Mouse (Mus musculus): ENCODE measurements at regions not wholly inside any gene's neighbourhood (a gene's known extent, or its start where the extent isn't known, plus 50 kb on each side); places are given as distances from the start of the nearest gene placed in this dataset.

DNA sequence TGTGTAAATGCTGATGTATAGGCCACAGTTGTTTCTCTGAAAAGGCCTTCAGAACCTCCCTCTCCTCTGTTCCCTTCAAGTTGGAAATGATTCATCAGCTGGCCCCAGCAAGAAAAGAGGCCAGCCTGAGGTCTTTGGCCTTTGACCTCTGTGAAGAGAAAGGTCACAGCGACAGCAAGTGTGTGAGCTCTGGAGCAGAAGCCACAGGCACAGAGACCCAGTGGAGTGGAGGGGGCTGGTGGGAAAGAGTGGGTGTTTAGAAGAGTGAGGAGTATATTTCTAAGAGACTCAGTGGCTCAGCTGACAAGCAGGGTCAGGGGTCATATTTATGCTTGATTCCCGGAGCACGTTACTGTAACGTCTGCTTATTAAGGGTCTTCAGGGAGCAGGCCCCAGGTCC, 479.5 kb upstream of the Nr2f2 start:
- intact Hi-C loops (cut with DNase I) = no loop called here
- DNase-seq (ENCODE audit: extremely low spot score in 1 of 2, low spot score in 2 of 2) = no peak

DNA sequence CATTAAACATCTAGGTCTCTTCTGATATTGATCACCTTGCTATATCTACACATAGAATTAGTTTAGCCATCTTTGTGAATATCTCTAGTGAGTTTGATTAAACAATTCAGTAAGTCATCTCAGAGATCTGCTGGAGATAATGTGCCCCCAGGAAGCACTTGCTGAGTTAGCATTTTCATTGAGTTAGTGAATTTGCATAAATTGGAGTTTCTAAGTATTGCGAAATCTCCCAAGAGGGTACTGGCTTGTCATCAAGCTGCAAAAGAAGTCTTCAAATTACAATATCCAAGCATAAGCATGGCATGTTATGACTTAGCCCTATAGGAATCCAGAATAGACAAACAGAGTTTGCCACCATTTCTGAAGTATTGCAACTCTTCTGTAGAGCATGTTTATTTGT, 473.6 kb upstream of the Nr2f2 start:
- DNase-seq (ENCODE audit: extremely low spot score in 1 of 2, low spot score in 2 of 2) = no peak
- intact Hi-C loops (cut with DNase I) = no loop called here

DNA sequence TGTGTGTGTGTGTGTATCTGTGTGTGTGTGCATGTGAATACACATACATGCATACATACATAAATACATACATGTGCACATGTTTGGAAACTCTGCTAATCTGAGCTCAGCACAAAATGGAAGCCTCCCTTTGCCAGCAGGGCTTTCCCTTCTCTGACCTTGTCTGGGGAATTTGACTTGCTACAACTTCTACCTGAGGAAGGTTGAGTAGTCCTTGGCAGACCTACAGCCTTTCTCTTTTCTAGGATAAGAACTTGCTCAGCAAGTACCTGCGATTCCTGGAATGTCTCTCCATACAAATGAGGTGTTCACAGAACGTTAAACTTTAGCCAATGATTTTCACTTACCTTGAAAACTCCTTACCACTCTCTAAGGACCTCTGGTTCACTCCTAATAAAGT, 472.7 kb upstream of the Nr2f2 start:
- intact Hi-C loops (cut with DNase I) = no loop called here
- DNase-seq (ENCODE audit: extremely low spot score in 1 of 2, low spot score in 2 of 2) = no peak

DNA sequence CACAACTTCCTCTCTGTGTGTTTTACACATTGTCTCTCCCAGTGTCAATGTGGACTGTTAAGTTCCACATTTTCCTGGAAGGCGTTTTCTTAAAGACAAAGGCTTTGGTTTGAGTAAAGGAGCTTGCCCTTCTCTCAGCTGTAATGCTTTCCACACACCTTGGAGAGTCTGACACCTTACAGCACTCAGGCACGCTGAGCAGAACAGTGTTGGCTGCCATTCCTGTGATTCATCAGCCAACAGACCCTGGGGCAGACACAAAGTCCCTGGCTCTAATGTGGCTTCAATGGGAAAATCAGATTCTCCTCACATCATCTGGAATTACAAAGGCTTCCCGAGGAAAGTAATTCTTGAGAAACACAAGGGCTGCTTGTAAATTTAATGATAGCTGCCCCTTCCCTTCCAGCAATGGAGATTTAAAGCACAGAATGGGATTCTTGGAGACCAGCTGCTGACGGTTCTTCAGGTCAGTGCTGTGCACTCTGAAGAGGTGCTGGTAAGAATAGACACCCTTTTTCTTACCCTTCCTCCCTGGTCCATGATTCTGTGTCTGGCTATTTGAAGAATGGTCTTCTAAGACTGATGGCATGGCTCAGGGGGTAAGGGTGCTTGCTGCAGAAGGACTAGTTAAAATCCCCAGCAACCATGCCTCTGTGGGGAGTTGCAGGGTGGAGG, 468.4 kb upstream of the Nr2f2 start:
- intact Hi-C loops (cut with DNase I) = no loop called here
- DNase-seq (ENCODE audit: extremely low spot score in 1 of 2, low spot score in 2 of 2) = no peak

DNA sequence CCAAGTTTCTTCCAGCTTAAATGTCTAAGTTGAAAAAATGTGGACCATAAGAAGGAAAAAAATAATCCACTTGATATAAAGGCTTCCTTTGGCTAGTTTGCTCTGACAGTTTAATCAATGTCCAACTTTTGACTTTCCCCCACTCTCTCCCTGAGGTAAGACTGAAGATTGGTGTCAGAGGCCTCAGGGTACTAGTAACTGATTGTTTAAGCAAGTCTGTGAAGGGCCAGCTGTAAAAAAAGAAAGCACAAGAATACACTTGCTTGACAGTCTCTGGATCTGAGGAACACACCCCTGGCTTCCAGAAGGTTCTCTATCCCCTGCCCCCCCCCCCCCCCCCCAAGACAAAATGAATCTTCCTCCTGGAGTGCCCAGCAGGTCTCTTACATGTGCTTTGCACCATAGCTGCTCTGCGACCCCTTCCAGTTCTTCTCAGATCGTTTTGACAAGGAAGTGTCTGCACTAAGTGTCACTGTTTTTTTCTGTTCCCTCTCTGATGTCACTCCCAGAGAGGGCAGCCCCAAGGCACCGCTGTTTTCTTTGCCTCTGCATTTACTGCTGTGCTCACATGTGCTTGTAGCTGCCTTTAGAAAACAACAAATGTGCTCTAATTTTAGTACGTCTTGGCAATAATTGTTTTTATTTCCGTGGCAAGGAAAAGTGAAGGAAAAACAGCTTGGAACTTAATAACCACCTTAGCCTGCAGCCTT, 462.1 kb upstream of the Nr2f2 start:
- intact Hi-C loops (cut with DNase I) = no loop called here
- DNase-seq (ENCODE audit: extremely low spot score in 1 of 2, low spot score in 2 of 2) = no peak

DNA sequence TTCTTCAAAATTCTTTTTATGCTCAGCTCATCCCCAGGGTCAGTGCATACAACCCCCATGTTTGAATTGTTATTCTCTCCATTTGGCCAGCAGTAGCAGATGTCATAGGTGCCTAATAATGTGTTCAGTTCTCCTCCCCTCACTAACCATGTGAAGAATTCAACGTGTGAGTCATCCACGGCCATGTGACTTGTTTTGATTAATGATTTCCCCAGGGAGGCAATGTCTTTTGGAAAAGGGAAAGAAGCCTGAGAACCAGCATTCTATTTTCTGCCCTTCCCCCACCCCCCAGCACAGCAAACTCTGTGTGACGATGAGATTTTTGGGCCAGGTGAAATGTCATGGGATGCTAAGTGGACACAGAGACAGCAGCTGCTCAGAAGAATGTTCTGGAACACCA, 459.5 kb upstream of the Nr2f2 start:
- DNase-seq (ENCODE audit: extremely low spot score in 1 of 2, low spot score in 2 of 2) = no peak

DNA sequence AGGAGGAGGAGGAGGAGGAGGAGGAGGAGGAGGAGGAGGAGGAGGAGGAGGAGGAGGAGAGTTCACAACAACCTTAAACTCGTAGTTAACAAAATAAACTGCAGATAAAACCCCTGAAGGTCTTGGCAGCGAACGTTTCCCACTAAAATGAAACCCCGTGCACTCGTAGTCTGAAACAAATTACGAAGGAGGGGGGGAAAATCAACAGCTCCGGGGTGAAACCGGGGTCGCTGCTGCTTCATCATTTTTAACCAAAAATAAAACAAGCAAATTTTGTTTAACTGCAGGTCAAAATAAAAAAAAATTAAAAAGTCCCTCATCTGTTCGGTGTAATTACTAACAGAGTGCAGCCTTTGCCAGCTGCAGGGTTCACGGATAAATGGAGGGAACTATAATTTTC, 456.5 kb upstream of the Nr2f2 start:
- intact Hi-C loops (cut with DNase I) = no loop called here
- no peak for DNase-seq (ENCODE audit: extremely low spot score in 1 of 2, low spot score in 2 of 2)

More for the DNA sequence above, 459.5 kb upstream of the Nr2f2 start:
- intact Hi-C loops (cut with DNase I) = no loop called here

DNA sequence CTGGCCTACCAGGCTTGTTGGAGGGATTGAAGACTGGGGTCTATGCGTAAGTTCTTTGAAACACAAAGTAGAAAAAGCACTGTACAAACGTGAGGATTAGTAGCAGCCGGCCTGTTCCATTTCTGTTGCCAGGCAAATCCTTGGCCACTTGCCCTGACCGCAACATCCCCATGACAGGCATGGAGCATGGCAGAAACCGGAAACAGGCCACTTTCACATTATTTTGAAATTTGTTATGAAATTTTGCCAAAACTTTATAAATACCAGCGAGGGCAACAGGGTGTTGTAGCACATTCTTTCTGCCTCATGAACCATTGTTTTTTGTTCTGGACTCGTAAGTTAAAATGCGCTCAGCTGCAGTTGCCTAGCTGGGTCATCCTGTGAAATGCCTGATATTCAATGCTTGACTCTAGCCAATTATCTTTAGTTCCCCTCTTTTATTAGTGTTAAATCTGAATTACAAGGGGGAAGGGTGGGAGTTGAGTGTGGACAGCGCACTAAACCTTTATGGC, 455.8 kb upstream of the Nr2f2 start:
- DNase-seq (ENCODE audit: extremely low spot score in 1 of 2, low spot score in 2 of 2) = peak; percentile 17 to 75
- intact Hi-C loops (cut with DNase I) = no loop called here

DNA sequence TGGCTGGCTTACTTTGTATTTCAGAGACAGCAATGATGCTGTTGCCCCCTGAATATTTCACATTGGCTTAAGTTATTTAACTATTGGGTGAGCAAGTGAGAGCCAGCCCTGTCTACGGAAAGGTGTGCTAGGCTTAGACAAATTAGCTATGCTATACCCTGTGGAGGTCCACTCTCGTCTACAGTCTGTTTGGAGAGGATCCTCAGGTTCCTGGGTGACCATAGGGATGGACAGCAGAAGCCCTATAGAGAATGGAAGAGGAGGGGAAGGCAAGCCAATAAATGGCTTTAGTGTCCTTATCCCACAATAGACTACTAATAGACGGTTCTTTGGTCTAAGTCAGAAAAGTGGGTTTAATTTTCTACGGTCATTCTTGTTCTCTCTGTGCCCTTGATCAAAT, 455.3 kb upstream of the Nr2f2 start:
- DNase-seq (ENCODE audit: extremely low spot score in 1 of 2, low spot score in 2 of 2) = no peak
- intact Hi-C loops (cut with DNase I) = no loop called here

DNA sequence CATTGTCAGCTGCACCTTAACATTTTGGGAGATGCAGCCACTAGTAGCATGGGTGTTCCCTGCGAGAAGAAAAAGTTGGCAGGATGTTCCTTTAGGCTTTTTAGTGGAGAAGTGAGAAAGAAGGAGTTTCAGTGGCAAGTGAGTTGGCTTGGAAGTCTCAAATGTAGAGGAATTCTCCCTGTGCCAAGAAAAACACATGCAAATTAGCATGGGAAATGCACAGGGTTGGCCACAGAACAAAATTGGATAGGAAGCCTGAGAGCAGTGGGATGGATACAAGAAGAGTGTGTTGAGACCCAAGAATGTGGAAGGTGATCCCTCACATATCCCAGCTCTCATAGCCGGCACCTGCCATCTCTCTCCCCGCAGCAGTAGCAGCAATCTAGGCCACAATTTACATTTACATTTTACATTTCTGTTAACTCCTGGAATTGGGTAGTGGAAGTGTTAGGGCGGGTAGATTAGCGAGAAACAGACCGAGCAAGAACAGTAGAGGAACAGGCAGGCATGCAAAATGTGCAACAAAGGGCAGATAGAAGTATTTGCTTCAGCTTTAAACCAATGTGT, 450.9 kb upstream of the Nr2f2 start:
- intact Hi-C loops (cut with DNase I) = no loop called here
- peak in 1 of 2 experiments; percentile 6 for DNase-seq (ENCODE audit: extremely low spot score in 1 of 2, low spot score in 2 of 2)

DNA sequence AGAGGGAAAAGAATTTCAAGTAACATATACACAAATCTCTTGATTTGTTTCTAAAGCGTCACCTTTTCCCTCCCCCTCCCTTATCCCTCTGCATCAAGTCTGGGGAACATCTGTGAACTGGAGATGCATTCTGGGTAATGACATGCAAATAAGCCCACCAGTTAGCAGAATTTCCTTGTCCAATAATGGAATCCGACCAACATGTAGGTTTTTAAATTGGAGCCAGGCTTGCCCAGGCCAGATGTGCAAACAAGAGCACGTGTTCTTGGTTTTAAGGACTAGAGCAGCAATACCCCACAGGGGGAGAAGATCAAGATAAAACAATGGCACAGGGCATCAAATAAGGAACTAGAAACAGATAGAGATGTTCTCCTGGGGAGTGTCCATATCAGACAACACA, 447.9 kb upstream of the Nr2f2 start:
- no peak for DNase-seq (ENCODE audit: extremely low spot score in 1 of 2, low spot score in 2 of 2)
- intact Hi-C loops (cut with DNase I) = no loop called here

DNA sequence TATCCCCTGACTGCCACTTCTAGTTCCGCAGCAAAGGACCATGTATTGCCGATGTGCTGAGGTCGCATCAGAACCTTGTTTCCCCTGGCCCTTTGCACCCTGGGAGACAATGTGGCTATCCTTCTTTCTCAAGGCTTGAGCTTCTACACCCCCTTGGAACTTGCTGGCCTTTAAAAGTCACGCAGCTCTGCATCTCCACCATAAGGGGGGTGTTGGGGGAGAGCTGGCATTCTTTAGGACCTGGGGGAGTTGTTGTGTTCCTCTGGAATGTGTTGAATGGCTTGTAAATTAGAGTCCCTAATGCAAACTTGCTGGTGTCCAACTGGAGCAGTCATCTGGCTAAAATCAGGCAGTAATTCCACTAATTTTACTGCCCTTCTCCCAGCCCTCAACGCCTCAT, 446.6 kb upstream of the Nr2f2 start:
- no peak for DNase-seq (ENCODE audit: extremely low spot score in 1 of 2, low spot score in 2 of 2)
- intact Hi-C loops (cut with DNase I) = no loop called here

DNA sequence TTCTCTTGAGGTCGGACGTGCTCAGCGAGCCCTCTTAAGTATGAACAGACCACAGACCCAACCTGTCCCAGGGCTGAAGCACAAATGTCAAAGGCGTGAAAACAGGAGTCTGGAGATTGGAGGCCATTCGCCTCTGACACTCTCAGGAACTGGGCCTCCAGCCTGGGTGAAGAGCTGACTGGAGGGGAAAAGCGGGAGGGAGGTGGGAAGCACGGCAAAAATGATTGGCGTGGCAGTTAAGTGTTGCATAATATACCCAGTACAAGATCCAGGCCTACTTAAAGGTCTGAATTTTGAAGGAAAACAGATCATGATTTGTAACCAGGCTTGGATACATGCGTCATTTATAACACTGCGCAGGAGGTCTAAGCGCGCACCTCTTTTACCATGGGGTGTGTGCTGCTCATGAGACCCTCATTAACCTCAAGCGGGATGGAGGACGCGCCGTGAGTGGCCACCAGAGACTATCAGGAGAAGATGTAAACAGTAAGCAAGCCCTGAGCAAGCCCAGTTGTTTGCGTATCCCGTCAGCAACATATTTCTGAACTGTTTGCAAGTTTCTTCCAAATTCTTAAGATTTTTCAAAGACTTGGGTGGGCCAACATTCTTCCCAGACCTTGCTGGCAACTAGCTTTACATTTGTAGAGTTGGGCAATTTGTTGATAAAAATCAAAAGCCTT, 444.0 kb upstream of the Nr2f2 start:
- intact Hi-C loops (cut with DNase I) = no loop called here
- no peak for DNase-seq (ENCODE audit: extremely low spot score in 1 of 2, low spot score in 2 of 2)

DNA sequence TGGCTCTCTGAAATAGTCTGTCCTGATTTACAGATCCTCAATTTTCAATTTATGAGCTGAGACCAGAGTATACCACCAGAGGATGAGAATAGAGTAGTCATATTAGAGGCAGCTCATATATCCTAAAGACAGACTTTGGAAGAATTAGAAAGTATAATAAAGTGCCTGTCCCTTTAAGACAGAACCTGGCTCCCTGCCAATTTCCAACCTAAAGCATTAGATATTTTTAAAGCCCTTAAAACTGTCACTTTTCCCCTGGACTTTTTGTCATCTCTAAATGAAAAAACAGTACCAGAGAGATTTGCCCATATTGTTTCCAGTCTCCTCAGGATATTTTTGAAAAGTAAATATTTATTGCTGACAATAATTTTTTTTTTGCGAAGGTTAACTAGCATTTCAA, 437.7 kb upstream of the Nr2f2 start:
- DNase-seq (ENCODE audit: extremely low spot score in 1 of 2, low spot score in 2 of 2) = no peak
- intact Hi-C loops (cut with DNase I) = no loop called here

DNA sequence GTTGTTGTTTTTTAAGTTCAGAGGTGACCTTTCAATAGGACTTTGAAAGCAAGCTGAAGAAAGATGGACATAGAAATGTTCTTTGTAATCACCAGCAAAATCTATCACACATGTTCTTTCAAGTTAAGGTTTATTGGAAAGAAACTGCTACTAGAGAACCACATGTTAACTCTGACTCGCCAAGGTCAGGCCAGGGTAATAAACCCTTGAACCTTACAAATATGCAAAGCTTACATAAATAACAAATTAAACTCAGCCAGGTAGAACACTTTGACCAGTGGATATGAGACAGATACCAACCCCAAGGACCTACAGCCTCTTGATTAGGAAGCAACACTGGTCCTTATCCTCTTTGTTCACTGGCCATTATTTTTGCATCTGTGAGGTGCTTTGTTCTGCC, 433.4 kb upstream of the Nr2f2 start:
- DNase-seq (ENCODE audit: extremely low spot score in 1 of 2, low spot score in 2 of 2) = no peak
- intact Hi-C loops (cut with DNase I) = no loop called here

DNA sequence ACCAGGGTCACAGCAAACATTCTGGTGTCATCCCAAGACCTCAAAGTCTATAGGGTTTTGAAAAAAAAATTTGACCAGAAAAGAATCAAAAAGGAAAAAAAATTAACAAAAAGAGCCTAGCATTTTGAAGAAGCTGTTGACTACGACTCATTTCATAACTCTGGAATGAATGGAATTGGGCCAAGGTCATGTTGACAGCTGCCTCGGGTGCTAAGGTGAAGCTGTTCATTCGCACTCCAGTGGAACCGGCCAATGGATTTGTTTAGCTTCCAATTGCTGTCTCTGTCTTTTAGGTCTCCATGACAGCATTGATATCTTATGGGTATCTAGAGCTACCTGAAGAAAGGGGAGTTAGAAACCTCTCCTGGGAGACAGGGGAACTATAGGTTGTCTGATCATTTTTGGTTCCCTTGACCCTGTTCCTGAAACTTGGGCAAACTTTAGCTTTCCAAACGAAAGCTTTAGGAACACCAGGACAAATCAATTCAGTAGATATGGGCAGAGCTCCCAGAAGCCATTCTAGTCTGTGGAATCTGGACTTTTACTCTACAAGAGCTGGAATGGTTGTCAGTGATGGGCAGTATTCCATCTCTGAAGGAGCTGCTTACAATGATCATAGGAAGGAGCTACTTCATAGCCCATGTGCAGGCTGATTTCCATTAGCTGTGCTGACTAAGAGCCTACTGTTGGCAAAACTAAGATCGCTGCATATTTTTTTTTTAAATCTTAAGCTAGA, 432.7 kb upstream of the Nr2f2 start:
- DNase-seq (ENCODE audit: extremely low spot score in 1 of 2, low spot score in 2 of 2) = no peak
- intact Hi-C loops (cut with DNase I) = no loop called here

DNA sequence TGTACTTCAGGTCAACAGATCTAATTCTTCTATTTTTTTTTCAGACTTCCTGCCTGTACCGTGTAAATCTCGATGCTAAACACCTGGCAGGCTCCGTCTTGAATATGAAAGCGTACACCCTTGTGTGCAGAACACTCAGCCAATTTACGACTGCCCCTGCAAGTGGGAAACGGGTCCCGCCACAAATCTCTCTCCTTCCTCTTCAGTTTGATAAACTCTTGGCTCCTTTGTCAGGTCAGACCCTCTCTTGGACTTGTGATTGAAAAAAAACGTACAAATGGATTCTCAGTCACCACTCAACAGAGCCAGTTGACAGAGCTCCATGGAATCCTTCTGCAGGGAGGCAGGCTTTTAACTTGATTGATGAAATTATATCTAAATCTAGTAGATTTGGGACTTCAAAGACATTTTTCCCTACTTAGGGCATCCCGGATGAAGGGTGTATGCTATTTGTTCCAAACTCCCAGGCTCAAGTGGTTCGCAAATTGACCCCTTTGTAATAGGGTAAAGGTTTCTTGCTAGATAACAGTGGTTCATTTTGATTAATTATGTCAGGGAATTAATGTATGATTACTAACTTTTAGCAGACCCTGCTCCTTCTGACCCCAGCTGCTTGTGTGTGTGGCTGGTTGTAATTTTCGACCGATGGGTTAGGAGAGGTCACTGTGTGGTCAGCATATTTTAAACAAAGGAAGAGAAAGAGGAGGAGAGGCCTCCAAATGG, 429.7 kb upstream of the Nr2f2 start:
- DNase-seq (ENCODE audit: extremely low spot score in 1 of 2, low spot score in 2 of 2) = no peak
- intact Hi-C loops (cut with DNase I) = no loop called here

DNA sequence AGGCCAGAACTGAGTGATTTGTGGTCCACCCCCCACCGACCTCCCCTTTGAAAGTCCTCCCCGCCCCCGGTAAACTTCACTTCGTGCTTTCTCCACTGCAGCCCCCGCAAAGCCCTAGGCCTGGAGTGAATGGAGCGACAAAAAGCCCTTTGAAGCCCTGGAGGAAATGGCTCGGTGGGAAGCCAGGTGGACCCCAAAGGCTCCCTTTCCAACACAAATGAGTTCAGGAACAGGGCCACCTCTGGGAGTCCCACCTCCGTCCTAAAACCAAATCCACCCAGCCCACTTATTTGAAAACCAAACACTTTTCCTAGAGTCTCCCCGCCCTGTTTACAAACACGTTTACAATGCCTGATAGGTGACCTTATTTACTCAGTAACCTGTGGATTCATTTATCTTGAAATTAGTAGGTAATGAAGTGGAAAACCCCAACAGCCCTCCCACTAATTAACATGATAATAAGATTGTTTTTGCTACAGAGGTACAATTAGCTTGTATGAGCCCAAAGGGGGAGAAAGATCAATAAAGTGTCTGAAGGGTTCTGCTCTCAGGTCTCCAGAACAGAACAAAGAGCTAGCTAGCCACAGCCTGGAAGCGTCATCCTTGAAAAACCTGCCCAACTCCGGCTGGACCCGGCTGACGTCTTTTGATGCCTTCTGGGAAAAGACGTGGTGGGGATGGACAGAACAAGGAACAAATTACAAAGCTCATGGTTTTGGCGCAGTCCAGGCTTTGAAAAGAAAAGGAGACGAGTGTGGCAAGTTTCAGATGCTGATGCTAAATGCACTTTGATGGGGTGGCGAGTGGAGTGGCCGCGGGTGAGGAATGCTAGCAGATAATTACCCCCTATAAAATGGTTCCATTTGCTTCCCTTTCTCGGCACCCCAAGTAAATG, 422.6 kb upstream of the Nr2f2 start:
- DNase-seq (ENCODE audit: extremely low spot score in 1 of 2, low spot score in 2 of 2) = no peak
- intact Hi-C loops (cut with DNase I) = no loop called here
